Mouse (Mus musculus) hindbrain, embryonic 12.5 days (tissue): ENCODE data around the gene Zfp64. TPM values are rescaled to one million over a fixed set of nuclear protein-coding genes. Genes with fewer than 3 reads are reported as not detected.

Experiments used
- ATAC-seq: fragments of 200-750 bp; cut with Nextera tagmentation; 2 replicates; pipeline ENCODE4 v1.8.0; 2017; ENCODE audit warnings: moderate TSS enrichment; ENCODE audit not compliant: low FRiP score
- H3K27ac ChIP-seq: fragments of 300-500 bp; sonication (generic); 2 replicates; pipeline ENCODE4 v1.5.1; 2016; ENCODE audit warnings: mild to moderate bottlenecking
- H3K27me3 ChIP-seq: fragments of 300-500 bp; sonication (generic); 2 replicates; pipeline ENCODE4 v1.6.1; 2016; ENCODE audit warnings: mild to moderate bottlenecking
- H3K36me3 ChIP-seq: fragments of 300-500 bp; sonication (generic); 2 replicates; pipeline ENCODE4 v1.6.1; 2016; ENCODE audit warnings: mild to moderate bottlenecking
- H3K4me1 ChIP-seq: fragments of 300-500 bp; sonication (generic); 2 replicates; pipeline ENCODE4 v1.6.1; 2016
- H3K4me2 ChIP-seq: fragments of 300-500 bp; sonication (generic); replicated peaks from 2 replicates; pipeline ENCODE4 v1.6.1; 2016; ENCODE audit warnings: mild to moderate bottlenecking
- H3K4me3 ChIP-seq: fragments of 300-500 bp; sonication (generic); 2 replicates; pipeline ENCODE4 v1.5.1; 2016; ENCODE audit warnings: mild to moderate bottlenecking
- H3K9ac ChIP-seq: fragments of 300-500 bp; sonication (generic); 2 replicates; pipeline ENCODE4 v1.6.1; 2016; ENCODE audit warnings: mild to moderate bottlenecking, moderate library complexity
- H3K9me3 ChIP-seq: fragments of 300-500 bp; sonication (generic); replicated peaks from 2 replicates; pipeline ENCODE4 v1.6.1; 2016; ENCODE audit warnings: mild to moderate bottlenecking
- WGBS: fragments of 180-500 bp; shearing (Covaris S2); methylation state at CpG from one replicate; pipeline ENCODE4 v1.1.7; 2016; 5-methylcytosine and 5-hydroxymethylcytosine counted together
- polyA plus RNA-seq: library from polyadenylated mRNA; unstranded; fragments of >200 nt; fragmentation: Nextera tagmentation; extraction: Ambion mirVana; gene quantifications from 2 replicates; pipeline ENCODE4 v1.2.1, GENCODE M21; 2016

Gene Zfp64
- polyA plus RNA-seq, 1 experiment from 2014 or later, result 39.0 TPM

GRCm38 (mm10) chr2:168939261-168939933 is 16.0 kb downstream of the Zfp64 start:
- H3K36me3 ChIP-seq, result peaks cover 63% of the 10 kb centered on the region

GRCm38 (mm10) chr2:168936896-168937295 is 18.5 kb downstream of the Zfp64 start:
- no peak for ATAC-seq
- Histone ChIP-seq H3K4me3 (no peak overlapping the region), H3K27ac (no peak overlapping the region), H3K4me2 (no peak overlapping the region), H3K36me3 (peaks cover 70% of the 10 kb centered on the region), H3K27me3 (no peaks in the 10 kb centered on the region), H3K4me1 (no peaks in the 10 kb centered on the region), H3K9ac (no peak overlapping the region), H3K9me3 (no peaks in the 10 kb centered on the region)
- 87% methylated on average over 6 of the region's 6 CpGs for WGBS

More at GRCm38 (mm10) chr2:168939261-168939933, 16.0 kb downstream of the Zfp64 start:
- H3K4me2 ChIP-seq, result no peak overlapping the region
- H3K4me1 ChIP-seq, result no peaks in the 10 kb centered on the region
- WGBS, result 71% methylated on average over 10 of the region's 10 CpGs
- no peak overlapping the region for H3K4me3 ChIP-seq
- ATAC-seq, result no peak
- no peak overlapping the region for H3K9ac ChIP-seq
- no peaks in the 10 kb centered on the region for H3K27me3 ChIP-seq
- no peaks in the 10 kb centered on the region for H3K9me3 ChIP-seq
- 0 out of 2 replicates have a peak overlapping the region, but pooled peaks have one; percentile 5 for H3K27ac ChIP-seq

GRCm38 (mm10) chr2:168935165-168935564 is 20.2 kb downstream of the Zfp64 start:
- Histone ChIP-seq H3K4me3 (no peak overlapping the region), H3K4me2 (no peak overlapping the region), H3K9ac (no peak overlapping the region), H3K27ac (no peak overlapping the region), H3K27me3 (no peaks in the 10 kb centered on the region), H3K4me1 (no peaks in the 10 kb centered on the region), H3K36me3 (peaks cover 76% of the 10 kb centered on the region), H3K9me3 (no peaks in the 10 kb centered on the region)
- ATAC-seq, result no peak
- WGBS, result 86% methylated on average over 35 of the region's 35 CpGs

- H3K4me3 ChIP-seq, result no peak overlapping the region
- H3K27me3 ChIP-seq, result no peaks in the 10 kb centered on the region
- ATAC-seq, result no peak
- no peak overlapping the region for H3K9ac ChIP-seq
- WGBS, result 94% methylated on average over 14 of the region's 14 CpGs
- H3K9me3 ChIP-seq, result no peaks in the 10 kb centered on the region
- H3K27ac ChIP-seq, result no peak overlapping the region
- H3K36me3 ChIP-seq, result peaks cover 53% of the 10 kb centered on the region
- H3K4me2 ChIP-seq, result no peak overlapping the region
- H3K4me1 ChIP-seq, result no peaks in the 10 kb centered on the region
These were observed 23.7 kb downstream of the Zfp64 start for GRCm38 (mm10) chr2:168931686-168932085.

GRCm38 (mm10) chr2:168929691-168930090 is 25.7 kb downstream of the Zfp64 start:
- H3K27ac ChIP-seq, result no peak overlapping the region
- no peaks in the 10 kb centered on the region for H3K9me3 ChIP-seq
- WGBS, result 34% methylated on average over 10 of the region's 10 CpGs
- H3K4me2 ChIP-seq, result no peak overlapping the region
- H3K9ac ChIP-seq, result no peak overlapping the region
- no peaks in the 10 kb centered on the region for H3K27me3 ChIP-seq
- no peak overlapping the region for H3K4me3 ChIP-seq
- H3K36me3 ChIP-seq, result peaks cover 50% of the 10 kb centered on the region
- ATAC-seq, result no peak
- no peaks in the 10 kb centered on the region for H3K4me1 ChIP-seq

GRCm38 (mm10) chr2:168927401-168927800 is 28.0 kb downstream of the Zfp64 start:
- Histone ChIP-seq H3K27ac (no peak overlapping the region), H3K9me3 (no peaks in the 10 kb centered on the region), H3K27me3 (no peaks in the 10 kb centered on the region), H3K4me1 (no peaks in the 10 kb centered on the region), H3K4me3 (no peak overlapping the region), H3K4me2 (no peak overlapping the region), H3K9ac (no peak overlapping the region), H3K36me3 (peaks cover 31% of the 10 kb centered on the region)
- WGBS, result 92% methylated on average over 7 of the region's 7 CpGs
- no peak for ATAC-seq

- H3K9ac ChIP-seq, result no peak overlapping the region
- no peaks in the 10 kb centered on the region for H3K27me3 ChIP-seq
- H3K27ac ChIP-seq, result no peak overlapping the region
- H3K4me3 ChIP-seq, result no peak overlapping the region
- peaks cover 22% of the 10 kb centered on the region for H3K36me3 ChIP-seq
- H3K4me2 ChIP-seq, result no peak overlapping the region
- no peak for ATAC-seq
- no peaks in the 10 kb centered on the region for H3K4me1 ChIP-seq
- peaks cover 6% of the 10 kb centered on the region; the same call in 1 of the 2 replicates for H3K9me3 ChIP-seq
- 85% methylated on average over 37 of the region's 37 CpGs for WGBS
These were observed 29.1 kb downstream of the Zfp64 start for GRCm38 (mm10) chr2:168926257-168926810.

- no peak overlapping the region for H3K4me2 ChIP-seq
- H3K27ac ChIP-seq, result no peak overlapping the region
- peaks cover 6% of the 10 kb centered on the region; the same call in 1 of the 2 replicates for H3K9me3 ChIP-seq
- no peak for ATAC-seq
- H3K4me1 ChIP-seq, result no peaks in the 10 kb centered on the region
- H3K36me3 ChIP-seq, result peaks cover 15% of the 10 kb centered on the region
- H3K4me3 ChIP-seq, result no peak overlapping the region
- no peaks in the 10 kb centered on the region for H3K27me3 ChIP-seq
- WGBS, result 13% methylated on average over 9 of the region's 9 CpGs
- no peak overlapping the region for H3K9ac ChIP-seq
These were observed 31.7 kb downstream of the Zfp64 start for GRCm38 (mm10) chr2:168923706-168924105.

GRCm38 (mm10) chr2:168922466-168922865 is 32.9 kb downstream of the Zfp64 start:
- no peak overlapping the region for H3K4me2 ChIP-seq
- no peak for ATAC-seq
- no peak overlapping the region for H3K27ac ChIP-seq
- H3K9me3 ChIP-seq, result peaks cover 6% of the 10 kb centered on the region; the same call in 1 of the 2 replicates
- WGBS, result 87% methylated on average over 5 of the region's 5 CpGs
- no peak overlapping the region for H3K4me3 ChIP-seq
- no peak overlapping the region for H3K9ac ChIP-seq
- H3K27me3 ChIP-seq, result no peaks in the 10 kb centered on the region
- H3K36me3 ChIP-seq, result peaks cover 15% of the 10 kb centered on the region
- H3K4me1 ChIP-seq, result no peaks in the 10 kb centered on the region

GRCm38 (mm10) chr2:168920007-168920406 is 35.4 kb downstream of the Zfp64 start:
- Histone ChIP-seq H3K9ac (no peak overlapping the region), H3K4me3 (no peak overlapping the region), H3K9me3 (peaks cover 6% of the 10 kb centered on the region; the same call in 1 of the 2 replicates), H3K36me3 (no peaks in the 10 kb centered on the region), H3K27ac (no peak overlapping the region), H3K27me3 (no peaks in the 10 kb centered on the region), H3K4me2 (no peak overlapping the region), H3K4me1 (no peaks in the 10 kb centered on the region)
- ATAC-seq, result no peak
- 53% methylated on average over 15 of the region's 15 CpGs for WGBS

GRCm38 (mm10) chr2:168912901-168913721 is 42.3 kb downstream of the Zfp64 start:
- no peak overlapping the region; the same call in 1 of the 2 replicates for H3K27ac ChIP-seq
- no peaks in the 10 kb centered on the region for H3K9me3 ChIP-seq
- H3K27me3 ChIP-seq, result peaks cover 48% of the 10 kb centered on the region
- H3K4me1 ChIP-seq, result peaks cover 29% of the 10 kb centered on the region
- H3K4me3 ChIP-seq, result peak overlapping the region; percentile 47
- H3K4me2 ChIP-seq, result peak overlapping the region; percentile 94
- H3K36me3 ChIP-seq, result no peaks in the 10 kb centered on the region
- peak overlapping the region; percentile 49 for H3K9ac ChIP-seq
- WGBS, result 1% methylated on average over 31 of the region's 31 CpGs
- ATAC-seq, result peak; percentile 53; the same call in 1 of the 2 replicates
